Mouse (Mus musculus) thymus, postnatal 14 days (tissue): ENCODE results near the gene Dnaja3.
A peak's percentile ranks its signal among the peaks of the same experiment; 100 is the strongest.
"Not testable (repeated sequence)": the region's sequence is repeated elsewhere in the genome, so short reads cannot be mapped to it uniquely, and the experiment has no call there.

Experiments
- DNase-seq: peaks from one replicate; pipeline ENCODE4 v3.0.0; 2021

Dnaja3 gene

DNA sequence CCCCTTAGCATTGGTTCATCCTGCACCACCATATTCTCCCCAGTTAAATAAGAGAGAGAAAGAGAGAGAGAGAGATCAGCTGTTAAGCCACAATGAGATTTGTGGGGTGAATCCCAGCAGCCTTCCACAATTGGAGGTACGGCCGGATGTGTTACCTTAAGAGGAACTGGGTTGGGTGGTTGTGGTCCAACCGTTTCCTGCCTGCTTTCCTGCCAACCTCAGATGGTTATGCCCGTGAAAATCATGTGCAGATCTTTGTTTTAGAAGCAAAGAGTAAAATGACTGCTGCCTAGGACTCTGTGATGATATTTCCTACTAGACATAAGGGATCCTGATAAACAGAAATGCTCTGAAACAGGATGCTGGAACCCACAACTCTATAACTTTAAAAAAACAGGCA, 34.3 kb downstream of the Dnaja3 start:
- peak; percentile 80 for DNase-seq

DNA sequence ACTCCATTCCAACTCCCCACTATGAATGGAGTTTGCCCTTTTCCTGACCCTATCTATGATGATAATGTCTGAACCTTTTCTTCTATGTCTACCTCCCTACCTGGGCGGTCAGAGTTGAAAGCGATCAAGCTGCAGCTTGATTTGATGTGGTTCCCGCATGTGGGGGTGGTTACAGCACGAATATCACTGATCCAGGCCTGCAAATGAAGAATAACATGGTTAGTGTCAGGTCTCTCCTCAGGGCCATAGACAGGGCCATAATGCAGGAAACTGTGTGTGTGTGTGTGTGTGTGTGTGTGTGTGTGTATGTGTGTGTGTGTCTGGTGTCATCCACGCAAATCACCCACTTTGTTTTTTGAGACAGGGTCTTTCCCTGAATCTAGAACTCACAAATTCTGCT, 37.0 kb downstream of the Dnaja3 start:
- no peak for DNase-seq

DNA sequence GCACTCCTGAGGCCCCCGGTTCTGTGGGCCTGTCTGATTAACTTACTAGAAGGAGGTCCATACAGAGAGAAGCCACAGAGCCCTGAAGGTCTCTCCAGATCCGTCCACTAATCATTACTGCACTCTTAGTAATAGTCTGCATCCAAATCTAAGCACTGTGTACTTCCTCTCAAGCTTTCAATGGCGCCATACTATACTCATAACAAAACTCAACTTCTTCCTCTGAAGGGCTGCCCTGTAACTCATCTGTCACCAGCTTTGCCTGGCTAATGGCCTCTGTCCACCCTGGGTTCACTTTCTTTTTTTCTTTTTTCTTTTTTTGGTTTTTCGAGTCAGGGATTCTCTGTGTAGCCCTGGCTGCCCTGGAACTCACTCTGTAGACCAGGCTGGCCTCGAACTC, 38.3 kb downstream of the Dnaja3 start:
- DNase-seq = no peak

DNA sequence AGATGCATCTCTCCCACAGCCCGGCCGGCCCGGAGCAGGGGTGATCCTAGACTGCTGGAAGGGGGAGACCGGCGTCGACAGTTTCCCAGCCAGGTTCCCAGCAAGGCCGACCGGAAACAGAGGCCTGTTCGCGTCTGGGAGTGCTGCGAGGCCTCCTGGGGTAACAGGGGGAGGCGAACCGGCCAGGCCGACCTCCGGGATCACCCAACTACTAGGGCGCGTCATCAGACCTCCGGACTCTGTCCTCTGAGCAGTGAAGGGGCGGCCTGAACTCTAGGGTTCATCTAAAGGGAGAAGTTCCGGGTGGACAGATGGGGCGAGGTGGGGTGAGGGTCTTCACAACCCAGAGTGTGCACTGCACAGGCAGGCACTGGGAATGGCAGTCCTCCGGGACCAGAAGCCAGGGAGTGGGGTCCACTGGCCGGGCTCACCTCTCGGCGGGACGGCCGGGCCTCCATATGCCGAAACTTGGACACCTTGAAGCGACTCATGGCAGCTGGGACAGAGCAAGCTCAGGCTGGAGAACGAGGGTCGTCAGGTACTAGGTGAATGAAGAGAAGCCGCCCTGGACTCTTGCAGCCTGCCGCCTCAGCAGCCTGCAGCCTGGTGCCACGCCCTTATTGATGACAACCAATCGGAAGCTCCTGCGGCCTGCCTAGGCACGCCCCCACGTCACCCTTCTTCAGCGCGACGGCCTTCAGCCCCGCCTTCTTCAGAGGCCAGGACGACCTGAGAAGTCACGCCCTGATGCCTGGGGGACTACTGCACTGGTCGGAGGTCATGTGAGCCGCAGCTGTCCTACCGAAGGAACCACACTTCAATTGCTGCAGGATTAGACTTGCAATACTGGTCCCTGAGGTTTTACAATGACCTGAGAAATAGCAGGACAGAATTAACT, 39.6 kb downstream of the Dnaja3 start, which contains the start of gene Coro7:
TSS of gene Coro7 (minus strand) at position 657 of the 898 bp plus-strand sequence.
- peak; percentile 95 for DNase-seq

DNA sequence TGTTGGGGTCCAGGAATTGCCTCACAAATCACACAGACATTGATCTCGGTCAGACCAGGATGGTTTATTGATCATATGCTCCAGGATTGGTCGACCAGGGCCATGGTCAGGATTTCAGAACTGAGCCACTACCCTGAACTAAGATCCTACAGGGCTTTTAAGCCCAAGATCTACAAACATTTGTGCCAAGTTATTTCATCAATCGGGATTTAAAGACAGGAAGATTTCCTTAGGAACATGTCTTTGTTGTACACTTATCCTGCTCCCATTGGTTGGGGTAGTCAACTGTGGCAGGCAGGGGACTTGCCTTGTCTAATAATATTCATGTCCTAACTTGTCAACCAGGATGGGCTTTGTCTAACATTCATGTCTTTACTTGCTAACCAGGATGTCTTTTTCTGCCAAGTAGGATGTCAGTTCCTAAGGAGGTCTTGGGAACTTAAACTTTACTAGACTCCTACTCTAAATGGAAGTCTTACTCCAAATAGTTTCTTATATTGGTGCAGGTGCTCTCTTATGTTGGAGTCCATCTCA, 41.2 kb downstream of the Dnaja3 start:
- not testable (repeated sequence) for DNase-seq

DNA sequence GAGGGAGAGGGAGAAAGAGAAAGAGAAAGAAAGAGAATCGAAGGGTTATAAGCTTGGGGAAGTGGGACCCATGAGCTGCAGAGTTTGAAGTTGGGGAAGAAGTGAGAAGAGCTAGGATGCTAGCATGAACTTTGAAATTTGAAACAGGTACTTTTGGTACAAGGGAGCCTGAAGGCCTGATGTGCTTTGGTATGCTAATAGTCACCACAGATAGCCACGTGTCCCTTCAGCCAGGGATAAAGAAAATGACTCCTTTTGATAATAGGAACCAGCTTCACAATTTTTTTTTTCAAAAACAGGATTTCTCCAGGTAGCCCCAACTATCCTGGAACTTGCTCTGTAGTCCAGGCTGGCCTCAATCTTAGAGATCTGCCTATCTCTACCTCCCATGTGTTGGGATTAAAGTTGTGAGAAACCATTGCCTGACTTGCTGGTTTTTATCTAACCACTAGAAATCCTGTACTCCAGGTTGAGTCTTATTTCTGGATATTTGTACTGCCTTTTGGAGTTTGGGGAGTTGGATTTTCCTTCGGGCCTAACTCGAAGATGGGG, 42.9 kb downstream of the Dnaja3 start:
- DNase-seq = no peak

DNA sequence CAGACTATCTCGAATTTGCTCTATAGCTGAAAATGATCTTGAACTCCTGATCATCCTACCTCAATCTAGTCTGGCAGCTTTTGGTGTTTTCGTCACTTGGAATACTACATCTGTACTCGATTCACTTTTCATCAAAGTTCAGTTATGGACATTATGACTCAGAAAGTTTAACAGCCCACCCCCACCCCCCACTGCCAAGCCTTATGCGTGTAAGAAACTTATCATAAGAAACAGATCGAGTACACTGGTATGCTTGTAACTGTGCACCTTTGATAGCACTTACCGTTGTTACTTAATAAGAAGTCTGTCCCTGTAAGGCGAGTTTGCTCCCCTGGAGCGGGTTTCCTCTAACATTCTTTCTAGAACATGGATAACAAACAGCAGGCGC, 43.4 kb downstream of the Dnaja3 start:
- DNase-seq = no peak

DNA sequence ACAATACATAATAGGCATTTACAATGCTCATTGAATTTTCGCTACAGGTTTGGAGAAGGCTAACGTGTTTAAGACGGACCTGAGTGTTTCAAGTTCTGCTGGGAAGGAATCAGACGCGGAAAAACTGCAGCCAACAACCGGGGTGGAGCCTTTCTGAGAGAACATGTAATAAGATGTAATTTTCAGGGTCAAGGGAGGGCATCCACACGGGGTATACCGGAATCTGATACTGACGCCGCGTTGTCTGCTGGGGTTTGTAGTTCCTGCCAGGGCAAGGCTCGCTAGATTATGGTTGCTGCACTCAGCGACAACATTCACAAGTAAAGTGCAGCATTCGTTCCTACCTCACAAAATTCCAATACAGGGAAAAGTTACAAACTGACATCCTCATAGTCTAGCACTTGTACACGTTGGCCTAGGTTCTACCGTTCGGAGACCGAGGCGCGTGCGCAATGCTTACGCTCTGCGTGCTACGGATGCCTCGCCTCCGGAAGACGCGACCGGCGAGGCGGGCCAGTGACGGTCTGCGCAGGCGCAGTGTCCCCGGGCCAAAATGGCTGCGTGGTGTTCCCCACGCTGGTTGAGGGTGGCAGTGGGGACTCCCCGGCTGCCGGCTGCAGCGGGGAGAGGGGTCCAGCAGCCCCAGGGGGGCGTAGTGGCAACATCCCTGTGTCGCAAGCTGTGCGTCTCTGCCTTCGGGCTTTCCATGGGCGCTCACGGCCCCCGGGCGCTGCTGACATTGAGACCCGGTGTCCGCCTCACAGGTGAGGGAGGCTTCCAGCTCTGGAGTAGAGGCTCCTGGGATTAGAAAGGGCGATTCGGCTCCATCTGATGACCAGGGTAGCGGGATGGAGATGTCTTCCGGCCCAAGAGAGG, 44.0 kb downstream of the Dnaja3 start:
- DNase-seq = peak; percentile 98

DNA sequence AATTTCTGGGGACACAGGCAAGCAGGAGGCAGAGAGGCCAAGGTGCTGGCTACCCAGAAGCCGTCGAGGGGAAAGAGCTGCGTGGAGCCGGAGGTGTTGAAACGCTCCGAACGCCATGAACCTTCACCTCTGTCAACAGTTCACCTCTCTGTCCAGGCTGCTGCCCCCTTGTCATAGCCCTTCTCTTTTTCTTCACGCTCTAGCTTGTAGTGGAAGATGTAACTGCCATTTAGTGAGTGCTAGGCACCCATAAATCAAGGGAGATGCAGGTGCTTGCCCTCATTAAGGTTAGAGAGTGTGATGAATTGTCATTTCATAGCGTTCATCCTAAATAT, 44.6 kb downstream of the Dnaja3 start:
- DNase-seq = no peak

DNA sequence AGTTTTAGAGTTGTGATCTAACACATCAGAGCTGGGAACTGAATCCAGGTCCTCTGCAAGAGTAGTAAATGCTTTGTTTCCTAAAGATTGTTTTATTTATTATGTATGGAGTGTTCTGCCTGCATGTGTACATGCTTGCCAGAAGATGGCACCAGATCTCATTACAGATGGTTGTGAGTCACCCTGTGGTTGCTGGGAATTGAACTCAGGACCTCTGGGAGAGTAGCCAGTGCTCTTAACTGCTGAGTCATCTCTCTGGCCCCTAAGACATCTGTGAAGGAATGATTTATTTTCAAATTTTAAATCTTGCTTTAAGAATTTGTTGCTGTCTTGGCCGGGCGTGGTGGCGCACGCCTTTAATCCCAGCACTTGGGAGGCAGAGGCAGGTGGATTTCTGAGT, 49.6 kb downstream of the Dnaja3 start:
- not testable (repeated sequence) for DNase-seq

DNA sequence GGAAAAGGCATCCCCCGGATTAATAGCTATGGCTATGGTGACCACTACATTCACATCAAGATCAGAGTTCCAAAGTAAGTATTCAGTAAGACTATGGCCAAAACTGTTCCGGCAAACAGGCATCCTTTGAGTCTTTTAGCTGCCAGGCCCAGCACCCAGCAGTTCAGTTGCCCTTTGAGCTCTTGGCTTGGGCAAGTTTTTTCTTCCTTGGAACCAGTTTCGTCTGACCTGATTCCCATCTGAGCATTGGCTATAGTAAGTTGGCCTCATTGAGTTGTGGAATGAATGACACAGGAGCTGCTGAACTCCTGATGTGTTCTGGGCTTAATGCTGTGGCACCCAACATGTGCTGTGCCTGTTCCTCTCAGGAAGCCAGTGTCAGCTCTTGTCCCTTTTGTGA, 61.4 kb downstream of the Dnaja3 start:
- no peak for DNase-seq

DNA sequence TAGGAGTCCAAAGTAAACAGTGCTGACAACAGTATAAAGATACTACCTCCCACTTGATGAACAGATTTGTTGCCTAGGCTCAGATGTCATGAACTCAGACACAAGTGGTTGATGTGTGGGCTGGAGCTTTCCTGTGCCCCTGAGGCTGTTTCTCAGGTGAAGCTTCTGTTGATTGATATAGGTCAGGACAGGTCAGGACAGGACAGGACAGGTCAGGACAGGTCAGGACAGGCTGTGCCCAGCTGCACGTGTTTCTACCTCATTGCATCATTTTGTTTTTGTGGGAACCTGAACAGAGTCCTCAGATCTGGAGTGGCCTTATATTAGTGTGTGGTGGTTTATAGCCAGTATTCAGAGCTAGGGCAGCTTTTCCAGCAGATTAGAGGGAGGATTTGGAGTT, 62.9 kb downstream of the Dnaja3 start:
- no peak for DNase-seq

DNA sequence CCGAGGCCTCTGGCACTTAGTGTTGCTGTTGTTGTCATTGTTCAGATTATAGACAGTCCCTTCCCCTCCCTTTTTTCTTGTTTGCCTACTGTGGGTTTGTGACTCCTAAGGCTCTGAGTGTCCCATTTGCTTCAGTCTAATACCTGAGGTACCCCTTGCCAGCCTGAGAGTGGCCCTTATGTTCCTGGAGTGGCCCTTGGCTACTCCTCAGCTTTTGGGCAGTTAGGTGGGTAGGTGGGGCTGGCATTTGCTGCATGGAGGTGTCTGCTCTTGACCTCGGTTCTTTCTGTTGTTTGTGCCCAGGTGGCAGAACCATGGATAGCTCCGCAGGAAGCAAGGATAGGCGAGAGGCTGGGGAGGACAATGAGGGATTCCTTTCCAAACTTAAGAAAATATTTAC, 65.8 kb downstream of the Dnaja3 start:
- no peak for DNase-seq

DNA sequence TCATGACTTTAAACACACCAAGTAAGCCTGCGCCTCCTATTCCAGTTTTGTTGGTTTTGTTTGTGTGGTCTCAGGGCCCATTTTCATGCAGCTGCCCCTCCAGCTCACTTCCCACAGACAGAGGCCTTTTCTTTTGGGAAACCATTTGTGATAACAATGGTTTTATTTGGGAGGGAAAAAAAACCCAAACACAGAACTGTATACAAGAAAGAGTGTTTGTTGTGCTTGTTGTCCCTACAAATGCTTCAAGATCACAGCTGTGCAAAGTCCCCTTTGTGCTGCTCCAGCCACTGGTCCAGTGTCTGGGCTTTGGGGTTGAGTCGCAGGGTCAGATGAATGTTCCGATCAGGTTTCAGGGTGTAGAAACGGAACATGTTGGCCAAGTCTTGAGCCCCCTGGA, 71.4 kb downstream of the Dnaja3 start:
- DNase-seq = no peak

DNA sequence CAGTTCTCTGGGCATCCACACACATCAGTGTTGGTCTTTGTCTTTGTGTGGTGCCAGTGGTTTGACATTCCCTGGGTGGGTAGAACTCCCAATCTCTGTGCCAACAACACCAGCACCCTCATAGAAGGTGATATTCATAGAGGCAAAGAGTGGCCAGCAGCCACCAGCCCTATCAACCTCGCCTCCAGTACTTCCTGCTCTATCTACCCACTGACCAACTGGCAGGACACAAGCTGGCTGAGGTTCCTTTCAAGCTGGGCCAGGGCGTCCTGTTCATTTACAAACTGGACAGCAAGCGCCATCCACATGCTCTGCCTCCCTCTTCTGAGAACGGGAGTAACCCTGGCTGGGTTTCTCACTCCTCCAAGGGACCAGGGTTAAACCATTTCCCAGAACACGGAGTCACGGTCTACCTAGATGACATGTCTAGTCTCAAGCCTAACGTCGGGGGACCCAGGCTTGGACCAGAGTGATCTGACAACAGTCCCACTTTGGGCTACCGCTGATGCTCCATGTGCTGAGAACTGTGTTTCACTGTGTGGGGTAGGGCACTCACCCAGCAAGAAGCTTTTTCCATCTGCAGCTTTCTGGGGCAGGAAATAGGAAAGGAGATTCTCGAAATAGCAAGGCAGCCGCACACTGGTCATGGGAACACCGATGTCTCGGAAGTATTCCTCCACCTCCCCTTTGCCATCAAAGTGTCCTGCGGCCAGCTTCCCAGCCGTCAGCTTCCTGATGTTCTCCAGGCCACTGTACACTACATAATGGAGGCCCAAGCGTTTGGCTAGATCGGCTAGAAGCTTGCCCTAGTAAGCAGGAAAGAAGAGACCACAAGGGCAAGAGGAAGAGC, 74.3 kb downstream of the Dnaja3 start:
- DNase-seq = no peak

DNA sequence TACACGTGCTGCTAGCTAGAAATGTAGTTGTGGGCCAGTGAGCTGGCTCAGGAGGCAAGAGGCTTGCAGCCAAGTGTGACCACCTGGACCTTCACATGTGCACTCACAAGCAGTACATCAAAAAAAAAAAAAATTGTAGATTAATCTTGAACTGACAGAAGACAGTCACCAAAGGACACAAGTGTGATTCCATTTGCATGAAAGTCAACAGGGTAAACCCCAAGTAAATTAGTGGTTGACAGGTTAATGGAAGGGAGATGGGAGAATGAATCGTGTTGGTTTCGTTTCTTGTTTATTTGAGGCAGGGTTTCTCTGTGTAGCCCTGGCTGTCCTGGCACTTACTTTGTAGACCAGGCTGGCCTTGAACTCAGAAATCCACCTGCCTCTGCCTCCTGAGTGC, 78.1 kb downstream of the Dnaja3 start:
- DNase-seq = no peak

DNA sequence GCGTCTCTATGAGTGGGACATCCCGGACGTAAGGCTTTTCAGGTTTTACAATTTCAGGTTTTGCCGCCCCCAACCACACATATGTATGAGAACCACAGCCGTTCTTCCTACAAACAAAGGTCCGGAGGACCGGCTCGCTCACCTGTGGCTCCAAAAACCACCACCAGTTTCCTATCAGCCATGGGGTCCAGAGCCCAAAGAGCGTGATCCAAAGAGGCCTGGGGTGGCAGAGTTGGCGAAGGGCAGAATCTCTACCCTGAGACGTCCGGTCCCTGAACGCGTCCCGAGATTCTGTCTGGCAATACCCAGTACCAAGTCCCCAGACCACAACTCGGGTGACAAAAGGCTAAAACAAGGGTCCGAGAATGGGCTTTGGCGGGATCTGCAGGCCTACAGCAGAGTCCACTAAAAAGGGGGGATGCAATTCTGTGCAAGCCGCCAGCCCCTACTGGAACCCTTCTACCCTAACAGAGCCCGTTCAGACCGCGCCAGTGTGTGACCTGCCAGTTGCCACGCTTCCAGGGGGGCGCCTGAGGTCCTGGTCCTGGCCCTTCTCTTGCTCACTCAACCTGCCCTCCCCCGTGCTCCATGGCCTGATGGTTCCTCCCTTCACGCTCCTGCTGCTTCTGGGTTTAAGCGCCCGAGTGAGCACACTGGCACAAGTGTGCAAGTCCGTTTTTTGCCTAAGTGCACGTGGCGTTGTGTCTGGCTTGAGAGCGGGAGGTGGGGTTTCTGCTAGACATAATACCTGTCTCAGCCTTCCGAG, 79.1 kb downstream of the Dnaja3 start, which contains the start of gene Nmral1:
TSS of gene Nmral1 (minus strand) at position 604 of the 766 bp plus-strand sequence.
- peak; percentile 72 for DNase-seq

DNA sequence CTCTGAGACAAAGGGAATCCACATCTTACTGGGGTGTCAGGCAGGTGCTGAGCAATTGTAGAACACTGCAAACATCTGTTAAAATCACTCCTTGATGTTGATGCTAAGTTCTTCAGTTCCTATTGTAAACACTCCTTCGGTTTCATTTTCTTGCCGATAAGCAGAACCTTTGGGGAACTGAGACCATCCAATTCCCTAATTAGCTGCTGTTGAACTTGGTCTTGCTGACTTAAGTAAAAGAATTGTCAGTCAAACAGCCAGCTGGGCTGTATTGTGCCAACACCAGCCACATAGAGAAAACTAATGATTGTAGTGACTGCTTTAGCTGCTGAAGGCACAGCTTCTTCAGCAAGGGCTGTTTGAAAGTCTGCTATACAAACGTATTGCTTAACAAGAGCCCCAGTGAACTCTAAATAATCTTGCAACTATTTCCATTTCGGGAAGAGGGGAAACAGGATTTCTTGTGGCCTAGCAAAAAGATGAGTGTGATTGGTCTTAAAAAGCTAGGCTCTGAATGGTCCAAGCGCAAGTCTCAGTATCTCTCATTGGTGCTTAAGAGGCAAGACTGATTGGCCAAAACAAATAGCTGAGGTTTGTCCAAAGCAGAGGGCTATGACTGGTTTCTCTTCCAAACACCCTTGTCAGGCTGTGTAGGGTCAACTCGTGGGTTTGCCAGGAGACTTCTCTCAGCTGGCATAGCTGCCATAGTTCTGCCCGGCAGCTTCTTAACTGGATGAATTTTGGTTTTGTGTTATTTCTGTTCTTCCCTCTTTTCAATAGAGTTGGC, 82.5 kb downstream of the Dnaja3 start:
- peak; percentile 20 for DNase-seq

DNA sequence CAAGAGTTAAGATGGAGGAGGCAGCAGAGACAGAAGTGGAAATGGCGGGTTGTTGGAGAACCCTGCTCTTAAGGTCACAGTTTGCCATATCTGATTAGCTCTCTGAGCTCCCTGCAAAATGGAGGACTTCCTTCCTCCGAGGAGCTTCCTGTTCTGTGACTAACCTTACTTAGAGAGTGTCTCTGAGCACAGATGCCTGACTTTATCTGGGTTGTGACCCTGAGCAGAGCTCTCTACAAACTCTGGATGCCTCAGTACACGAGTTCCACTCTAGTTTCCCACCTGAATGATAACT, 83.1 kb downstream of the Dnaja3 start:
- DNase-seq = peak; percentile 35

DNA sequence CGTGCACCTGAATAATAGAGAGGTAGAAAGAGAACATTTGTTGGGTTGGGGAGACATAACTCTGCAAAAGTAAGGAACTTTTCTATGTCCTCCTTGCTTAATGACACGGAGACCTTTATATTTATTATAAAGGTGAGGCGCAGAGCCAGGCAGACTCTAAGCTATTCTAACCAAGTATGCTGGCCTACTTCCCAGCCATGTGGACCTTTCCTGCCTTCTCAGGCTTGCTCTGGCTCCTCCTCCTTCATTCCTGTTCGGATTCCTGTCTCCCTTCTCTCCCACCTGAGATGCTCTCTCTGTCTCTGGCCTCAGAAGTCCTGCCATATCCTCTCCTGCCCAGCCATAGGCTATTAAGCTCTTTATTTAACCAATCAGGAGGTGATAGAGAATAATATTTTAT, 85.5 kb downstream of the Dnaja3 start:
- DNase-seq = no peak
